In the genomic region with DNA sequence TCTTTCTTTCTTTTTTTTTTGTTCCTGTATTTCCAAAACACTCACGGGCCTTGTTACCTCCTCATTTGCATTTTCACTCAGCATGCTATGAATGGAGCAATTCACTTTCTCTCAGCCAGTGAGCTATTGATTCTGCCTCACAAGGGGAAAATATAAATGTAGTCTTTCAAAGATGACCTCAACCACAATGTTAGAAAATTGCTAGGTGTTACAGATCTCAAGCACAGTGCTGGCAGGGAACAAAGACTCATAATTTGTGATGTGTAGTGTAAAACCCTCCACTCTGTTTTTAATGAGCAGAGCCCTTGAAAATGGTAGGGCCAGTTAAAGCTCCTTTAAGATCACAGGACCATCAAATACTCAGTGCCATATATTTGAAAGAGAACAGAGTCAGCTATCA, we compare ENCODE assay signal across 21 mouse cellular contexts.
A peak's percentile ranks its signal among the peaks of the same experiment; 100 is the strongest.
DNase-seq lines count a peak whose midpoint lies in the region; ATAC-seq and TF ChIP-seq lines count a peak whose summit lies in the region.
"Had no signal": no experiment of that assay in that cellular context is flagged by ENCODE, and none has a peak within 500 bp of the region (broad histone marks: within the 10 kb centered on the region; RNA-seq: fewer than 3 reads in every experiment).

No protein-coding gene starts in this region.

- no peaks in the 10 kb centered on the region for H3K36me3 ChIP-seq in embryonic facial prominence, embryonic 14.5 days (ENCODE audit: control insufficient read depth, insufficient read depth, low read length)
- no peaks in the 10 kb centered on the region for H3K36me3 ChIP-seq in embryonic facial prominence, embryonic 10.5 days (replicated peaks)
- no peaks in the 10 kb centered on the region for H3K36me3 ChIP-seq in midbrain, embryonic 13.5 days
- no peaks in the 10 kb centered on the region for H3K36me3 ChIP-seq in midbrain, postnatal 0 days (ENCODE audit: insufficient read depth, low read length)
- H3K36me3 ChIP-seq in forebrain, embryonic 14.5 days (ENCODE audit: control insufficient read depth, insufficient read depth, low read length) = no peaks in the 10 kb centered on the region
- H3K36me3 ChIP-seq: heart, embryonic 15.5 days; limb, embryonic 12.5 days had no signal

- DNase-seq in embryonic facial prominence, embryonic 14.5 days (ENCODE audit: low spot score) = peak; percentile 42
- no peak for DNase-seq in embryonic facial prominence, embryonic 10.5 days (ENCODE audit: low spot score)
- DNase-seq in midbrain, postnatal 0 days (ENCODE audit: low spot score) = no peak
- peak; percentile 20 for DNase-seq in Muller cell, postnatal 12 days (ENCODE audit: inconsistent ontology term)
- DNase-seq in forebrain, embryonic 14.5 days (ENCODE audit: low spot score) = peak; percentile 80
- no peak for DNase-seq in right cerebral cortex, adult 18-20 months
- DNase-seq: adrenal gland, postnatal 14 days; cerebellum, adult 9-11 months; heart, postnatal 36 days; kidney, adult 9 months; kidney, postnatal 14 days; layer of hippocampus, postnatal 36 days; lung, embryonic 14.5 days; right cerebral cortex, postnatal 25 days had no signal

- H3K27ac ChIP-seq in embryonic facial prominence, embryonic 14.5 days (replicated peaks; ENCODE audit: low read depth, low read length) = no peak overlapping the region
- no peak overlapping the region for H3K27ac ChIP-seq in embryonic facial prominence, embryonic 10.5 days (replicated peaks)
- no peak overlapping the region for H3K27ac ChIP-seq in midbrain, embryonic 13.5 days
- no peak overlapping the region for H3K27ac ChIP-seq in midbrain, postnatal 0 days (ENCODE audit: low read depth, low read length)
- H3K27ac ChIP-seq in forebrain, embryonic 14.5 days (ENCODE audit: low read depth, low read length) = peak overlapping the region; percentile 40; the same call in 1 of the 2 replicates
- H3K27ac ChIP-seq: heart, embryonic 15.5 days; hindbrain, postnatal 0 days; liver, embryonic 14.5 days had no signal

- ATAC-seq in embryonic facial prominence, embryonic 14.5 days (ENCODE audit: low read depth) = no peak
- ATAC-seq in midbrain, embryonic 13.5 days = peak; percentile 55
- no peak for ATAC-seq in midbrain, postnatal 0 days (ENCODE audit: low FRiP score)
- ATAC-seq in forebrain, embryonic 14.5 days = peak; percentile 79
- ATAC-seq in granulocyte monocyte progenitor cell, adult 5-6 weeks (replicated peaks; ENCODE audit: poor library complexity, severe bottlenecking) = no peak
- ATAC-seq: hindbrain, postnatal 0 days; intestine, embryonic 16.5 days had no signal

- no peak for TF ChIP-seq CTCF in midbrain, postnatal 0 days (IDR thresholded peaks at IDR 0.05)

- WGBS in embryonic facial prominence, embryonic 14.5 days = 21% methylated on average over 1 of the region's 1 CpGs
- WGBS in embryonic facial prominence, embryonic 10.5 days = 13% methylated on average over 1 of the region's 1 CpGs
- 0% methylated on average over 1 of the region's 1 CpGs for WGBS in midbrain, embryonic 13.5 days
- WGBS in midbrain, postnatal 0 days = 6% methylated on average over 1 of the region's 1 CpGs
- 0% methylated on average over 1 of the region's 1 CpGs for WGBS in forebrain, embryonic 14.5 days

- no peak overlapping the region for H3K4me2 ChIP-seq in embryonic facial prominence, embryonic 14.5 days (ENCODE audit: low read depth, low read length)
- H3K4me2 ChIP-seq in midbrain, embryonic 13.5 days (replicated peaks) = no peak overlapping the region
- no peak overlapping the region for H3K4me2 ChIP-seq in midbrain, postnatal 0 days (ENCODE audit: low read depth, low read length, poor library complexity, severe bottlenecking)
- H3K4me2 ChIP-seq in forebrain, embryonic 14.5 days (ENCODE audit: low read length) = no peak overlapping the region
- H3K4me2 ChIP-seq: heart, embryonic 15.5 days; limb, embryonic 12.5 days; lung, embryonic 14.5 days had no signal

- H3K4me1 ChIP-seq in embryonic facial prominence, embryonic 14.5 days (ENCODE audit: control insufficient read depth, insufficient read depth, low read length) = no peaks in the 10 kb centered on the region
- no peaks in the 10 kb centered on the region for H3K4me1 ChIP-seq in embryonic facial prominence, embryonic 10.5 days
- peaks cover 16% of the 10 kb centered on the region for H3K4me1 ChIP-seq in midbrain, embryonic 13.5 days (replicated peaks)
- H3K4me1 ChIP-seq in midbrain, postnatal 0 days (ENCODE audit: insufficient read depth, low read length) = no peaks in the 10 kb centered on the region
- H3K4me1 ChIP-seq in forebrain, embryonic 14.5 days (ENCODE audit: control insufficient read depth, insufficient read depth, low read length) = peaks cover 3% of the 10 kb centered on the region; the same call in 1 of the 2 replicates
- H3K4me1 ChIP-seq: heart, embryonic 15.5 days; limb, embryonic 12.5 days had no signal

- no peak overlapping the region for H3K4me3 ChIP-seq in embryonic facial prominence, embryonic 14.5 days (ENCODE audit: low read depth, low read length)
- H3K4me3 ChIP-seq in embryonic facial prominence, embryonic 10.5 days = no peak overlapping the region
- no peak overlapping the region for H3K4me3 ChIP-seq in midbrain, embryonic 13.5 days (replicated peaks)
- H3K4me3 ChIP-seq in midbrain, postnatal 0 days (ENCODE audit: low read depth, low read length) = no peak overlapping the region
- no peak overlapping the region for H3K4me3 ChIP-seq in forebrain, embryonic 14.5 days (ENCODE audit: low read depth, low read length)
- H3K4me3 ChIP-seq: heart, embryonic 15.5 days; limb, embryonic 12.5 days had no signal

- no peaks in the 10 kb centered on the region for H3K9me3 ChIP-seq in embryonic facial prominence, embryonic 14.5 days (ENCODE audit: control insufficient read depth, low read length)
- H3K9me3 ChIP-seq in embryonic facial prominence, embryonic 10.5 days = 0 out of 2 replicates have a peak, but pooled peaks cover 5% of the 10 kb centered on the region
- 0 out of 2 replicates have a peak, but pooled peaks cover 3% of the 10 kb centered on the region for H3K9me3 ChIP-seq in midbrain, embryonic 13.5 days
- no peaks in the 10 kb centered on the region for H3K9me3 ChIP-seq in midbrain, postnatal 0 days (ENCODE audit: low read length)
- H3K9me3 ChIP-seq in forebrain, embryonic 14.5 days (replicated peaks; ENCODE audit: control insufficient read depth, low read length) = no peaks in the 10 kb centered on the region
- H3K9me3 ChIP-seq: heart, embryonic 15.5 days had no signal

- no peak overlapping the region for H3K9ac ChIP-seq in embryonic facial prominence, embryonic 14.5 days (ENCODE audit: low read depth, low read length)
- H3K9ac ChIP-seq in midbrain, embryonic 13.5 days (replicated peaks) = no peak overlapping the region
- no peak overlapping the region for H3K9ac ChIP-seq in midbrain, postnatal 0 days (replicated peaks; ENCODE audit: low read length, poor library complexity, severe bottlenecking)
- no peak overlapping the region for H3K9ac ChIP-seq in forebrain, embryonic 14.5 days (ENCODE audit: low read length)
- H3K9ac ChIP-seq: heart, embryonic 15.5 days; limb, embryonic 12.5 days; liver, embryonic 14.5 days; lung, embryonic 14.5 days had no signal

- H3K27me3 ChIP-seq in embryonic facial prominence, embryonic 14.5 days (replicated peaks; ENCODE audit: control insufficient read depth, insufficient read depth, low read length) = no peaks in the 10 kb centered on the region
- no peaks in the 10 kb centered on the region for H3K27me3 ChIP-seq in embryonic facial prominence, embryonic 10.5 days (replicated peaks; ENCODE audit: low read depth, poor library complexity, severe bottlenecking)
- H3K27me3 ChIP-seq in midbrain, embryonic 13.5 days = no peaks in the 10 kb centered on the region
- no peaks in the 10 kb centered on the region for H3K27me3 ChIP-seq in midbrain, postnatal 0 days (ENCODE audit: insufficient read depth, low read length)
- no peaks in the 10 kb centered on the region for H3K27me3 ChIP-seq in forebrain, embryonic 14.5 days (replicated peaks; ENCODE audit: control insufficient read depth, insufficient read depth, low read length)
- H3K27me3 ChIP-seq: heart, embryonic 15.5 days; limb, embryonic 12.5 days had no signal

Comparison
In these comparisons a context has a peak if more than half of its experiments do, and no peak if none do; other contexts are left out.
1. ATAC-seq: peak in midbrain, embryonic 13.5 days (single experiment) and forebrain, embryonic 14.5 days (single experiment); none in embryonic facial prominence, embryonic 14.5 days (single experiment), midbrain, postnatal 0 days (single experiment) and granulocyte monocyte progenitor cell, adult 5-6 weeks (single experiment).
2. DNase-seq: peak in embryonic facial prominence, embryonic 14.5 days (single experiment), Muller cell, postnatal 12 days (single experiment) and forebrain, embryonic 14.5 days (single experiment); none in embryonic facial prominence, embryonic 10.5 days (single experiment), midbrain, postnatal 0 days (single experiment) and right cerebral cortex, adult 18-20 months (single experiment).